Mouse (Mus musculus) CH12.LX (cell line): ENCODE results near the gene Igsf10. TPM values are rescaled to one million over a fixed set of nuclear protein-coding genes. Genes with fewer than 3 reads are reported as not detected.

Experiments
- DNase-seq: peaks from one replicate; pipeline ENCODE4 v3.0.0-alpha.2; 2013; ENCODE audit errors: extremely low read depth
- H3K27ac ChIP-seq: 2 replicates; pipeline ENCODE4 v1.5.1; 2012; ENCODE audit warnings: low read depth, mild to moderate bottlenecking, control low read depth, moderate library complexity; ENCODE audit not compliant: insufficient read depth
- H3K27me3 ChIP-seq: replicated peaks from 2 replicates; pipeline ENCODE3; 2012; ENCODE audit warnings: inconsistent platforms
- H3K36me3 ChIP-seq, 2 experiments: replicated peaks in 1 of 2; 2 replicates each; pipeline versions ENCODE3 to v1.6.1; 2012; ENCODE audit warnings: inconsistent platforms in 1 of 2, low read length in 1 of 2, mild to moderate bottlenecking in 1 of 2, mixed read lengths in 1 of 2, moderate library complexity in 1 of 2; ENCODE audit not compliant: control insufficient read depth in 1 of 2, insufficient read depth in 1 of 2
- H3K4me1 ChIP-seq, 2 experiments: 2 replicates each; pipeline ENCODE4 v1.6.1; 2012; ENCODE audit warnings: inconsistent platforms in 1 of 2, moderate library complexity in 1 of 2; ENCODE audit not compliant: insufficient read depth in 2 of 2, control insufficient read depth in 1 of 2
- H3K4me2 ChIP-seq: 2 replicates; pipeline ENCODE4 v1.6.1; 2012; ENCODE audit warnings: low read depth, mild to moderate bottlenecking, control low read depth; ENCODE audit not compliant: poor library complexity, insufficient read depth, severe bottlenecking
- H3K4me3 ChIP-seq, 3 experiments: fragments of 150-350 bp in 1 of 3; sonication (generic) in 1 of 3; replicated peaks in 1 of 3; 2 replicates each; pipeline versions ENCODE3 to v1.5.1; 2011 to 2012; ENCODE audit warnings: low read depth in 2 of 3, low read length in 2 of 3, mild to moderate bottlenecking in 2 of 3, moderate library complexity in 2 of 3, control low read depth in 1 of 3, improper control_type of control experiment in 1 of 3, inconsistent platforms in 1 of 3, mixed read lengths in 1 of 3; ENCODE audit not compliant: poor library complexity in 1 of 3
- H3K79me2 ChIP-seq: replicated peaks from 2 replicates; pipeline ENCODE4 v1.6.1; 2012; ENCODE audit warnings: mild to moderate bottlenecking, moderate library complexity; ENCODE audit not compliant: control insufficient read depth, poor library complexity, insufficient read depth, severe bottlenecking; ENCODE audit errors: extremely low read depth
- H3K9ac ChIP-seq: 2 replicates; pipeline ENCODE4 v1.6.1; 2012; ENCODE audit warnings: low read depth, mild to moderate bottlenecking, control low read depth, moderate library complexity; ENCODE audit not compliant: insufficient read depth
- H3K9me3 ChIP-seq: replicated peaks from 2 replicates; pipeline ENCODE3; 2012; ENCODE audit warnings: low read length, inconsistent platforms, mixed read lengths
- BHLHE40 ChIP-seq: IDR thresholded peaks from 2 replicates; pipeline ENCODE4 v1.6.1; 2011; ENCODE audit warnings: mild to moderate bottlenecking, low read depth, low read length, improper control_type of control experiment
- CHD2 ChIP-seq: IDR thresholded peaks from 2 replicates; pipeline ENCODE4 v1.6.1; 2011; ENCODE audit warnings: low read length, improper control_type of control experiment
- CTCF ChIP-seq, 2 experiments: IDR thresholded peaks in 1 of 2; conservative IDR thresholded peaks in 1 of 2; 2 replicates each; pipeline ENCODE4 v1.5.1; 2011 to 2012; ENCODE audit warnings: low read depth in 2 of 2, low read length in 2 of 2, improper control_type of control experiment in 1 of 2, inconsistent platforms in 1 of 2, mild to moderate bottlenecking in 1 of 2, moderate library complexity in 1 of 2
- EP300 ChIP-seq: IDR thresholded peaks from 2 replicates; pipeline ENCODE4 v1.6.1; 2011; ENCODE audit warnings: low read length, improper control_type of control experiment
- IRF4 ChIP-seq: IDR thresholded peaks from 2 replicates; pipeline ENCODE4 v1.6.1; 2014; ENCODE audit warnings: low read depth, mild to moderate bottlenecking, inconsistent platforms, low read length, improper control_type of control experiment
- JUND ChIP-seq: conservative IDR thresholded peaks from 2 replicates; pipeline ENCODE4 v1.6.1; 2011; ENCODE audit warnings: low read depth, low read length, improper control_type of control experiment
- MAX ChIP-seq: IDR thresholded peaks from 2 replicates; pipeline ENCODE4 v1.6.1; 2011; ENCODE audit warnings: low read length, improper control_type of control experiment
- MAZ ChIP-seq: IDR thresholded peaks from 2 replicates; pipeline ENCODE4 v1.6.1; 2012; ENCODE audit warnings: low read depth, mild to moderate bottlenecking, inconsistent platforms, low read length, improper control_type of control experiment, moderate library complexity
- MEF2A ChIP-seq: IDR thresholded peaks from 2 replicates; pipeline ENCODE4 v1.6.1; 2014; ENCODE audit warnings: low read depth, mild to moderate bottlenecking, inconsistent platforms, low read length, improper control_type of control experiment, borderline replicate concordance
- MXI1 ChIP-seq: IDR thresholded peaks from 2 replicates; pipeline ENCODE4 v1.6.1; 2011; ENCODE audit warnings: mild to moderate bottlenecking, low read depth, low read length, improper control_type of control experiment
- MYC ChIP-seq: IDR thresholded peaks from 2 replicates; pipeline ENCODE4 v1.6.1; 2011; ENCODE audit warnings: low read depth, mild to moderate bottlenecking, improper control_type of control experiment, low read length
- NELFE ChIP-seq: IDR thresholded peaks from 2 replicates; pipeline ENCODE4 v1.6.1; 2011; ENCODE audit warnings: low read depth, low read length, improper control_type of control experiment
- POLR2AphosphoS2 ChIP-seq: IDR thresholded peaks from 2 replicates; pipeline ENCODE4 v1.6.1; 2011; ENCODE audit warnings: low read depth, low read length, improper control_type of control experiment
- RCOR1 ChIP-seq: conservative IDR thresholded peaks from 2 replicates; pipeline ENCODE4 v1.6.1; 2012; ENCODE audit warnings: low read depth, mild to moderate bottlenecking, inconsistent platforms, low read length, improper control_type of control experiment
- SIN3A ChIP-seq: IDR thresholded peaks from 2 replicates; pipeline ENCODE4 v1.6.1; 2012; ENCODE audit warnings: low read length, improper control_type of control experiment, inconsistent platforms
- TBP ChIP-seq: conservative IDR thresholded peaks from 2 replicates; pipeline ENCODE4 v1.6.1; 2011; ENCODE audit warnings: low read depth, low read length, improper control_type of control experiment
- TCF12 ChIP-seq: IDR thresholded peaks from 2 replicates; pipeline ENCODE4 v1.6.1; 2014; ENCODE audit warnings: low read depth, mild to moderate bottlenecking, inconsistent platforms, low read length, improper control_type of control experiment
- USF2 ChIP-seq: conservative IDR thresholded peaks from 2 replicates; pipeline ENCODE4 v1.6.1; 2011; ENCODE audit warnings: low read depth, low read length, improper control_type of control experiment
- ZKSCAN1 ChIP-seq: IDR thresholded peaks from 2 replicates; pipeline ENCODE4 v1.6.1; 2012; ENCODE audit warnings: low read depth, inconsistent platforms, low read length, improper control_type of control experiment, borderline replicate concordance
- ZMIZ1 ChIP-seq: IDR thresholded peaks from 2 replicates; pipeline ENCODE4 v1.6.1; 2012; ENCODE audit warnings: low read depth, mild to moderate bottlenecking, inconsistent platforms, low read length, improper control_type of control experiment
- ZNF384 ChIP-seq: IDR thresholded peaks from 2 replicates; pipeline ENCODE4 v1.6.1; 2012; ENCODE audit warnings: low read depth, low read length, improper control_type of control experiment, inconsistent platforms
- dilution Hi-C: fragments of 300-500 bp; cut with MboI; formaldehyde crosslinking; loops from 2 replicates; pipeline ENCODE4 v1.14.3; 2020; ENCODE audit warnings: low sequenced_read_pairs; ENCODE audit not compliant: extremely low pct_unique_long_range_greater_than_20kb, extremely low pct_ligation_motif_present
- in situ Hi-C: fragments of 300-500 bp; cut with MboI; formaldehyde crosslinking; loops from 3 replicates; pipeline ENCODE4 v1.14.3; 2019; ENCODE audit warnings: low sequenced_read_pairs, low pct_ligation_motif_present, low pct_unique_long_range_greater_than_20kb, mixed read lengths
- polyA plus RNA-seq: library from polyadenylated mRNA; unstranded; fragments of >175 nt; gene quantifications from 2 replicates; pipeline ENCODE4 v1.2.1, GENCODE M21; 2012; ENCODE audit warnings: low read depth; ENCODE audit not compliant: insufficient read length
- total RNA-seq, 2 experiments: library from RNA; depleted of rRNA; stranded (reverse); fragments of 300-350 nt in 1 of 2; fragments of >200 nt in 1 of 2; gene quantifications; 2 replicates each; pipeline ENCODE4 v1.2.3; 2012 to 2014

The Igsf10 gene
- total and polyA plus RNA-seq, 3 experiments: not detected

- in situ Hi-C loops: no loop called here
These were observed 50.6 kb downstream of the Igsf10 start for GRCm38 (mm10) chr3:59293437-59294199.

DNA sequence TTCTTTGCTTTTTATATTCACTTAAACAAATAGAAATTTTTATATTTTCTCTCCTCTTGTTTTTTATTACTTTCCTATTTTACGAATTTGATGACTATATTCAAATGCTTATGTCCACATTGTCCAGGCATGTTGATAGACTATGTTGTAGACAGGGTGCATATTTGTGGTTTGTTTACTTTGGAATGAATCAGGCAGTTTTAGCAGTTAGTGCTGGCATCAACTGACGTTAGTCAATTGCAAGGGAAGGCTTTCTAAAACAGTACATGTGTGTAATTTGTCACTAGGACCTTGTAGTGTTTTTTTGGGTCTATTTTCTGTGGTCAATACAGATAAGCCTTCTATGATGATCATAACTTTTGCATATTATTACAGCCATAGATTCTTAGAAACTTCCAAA is 53.6 kb downstream of the Igsf10 start:
- H3K79me2 ChIP-seq: no peaks in the 10 kb centered on the region
- dilution Hi-C loops: no loop called here
- H3K27me3 ChIP-seq: no peaks in the 10 kb centered on the region
- DNase-seq: no peak
- no peak overlapping the region for H3K4me3 ChIP-seq
- no peak overlapping the region for H3K4me2 ChIP-seq
- in situ Hi-C loops: no loop called here
- H3K36me3 ChIP-seq: no peaks in the 10 kb centered on the region
- H3K4me1 ChIP-seq: peaks cover 0 to under 1% of the 10 kb centered on the region in 2 experiments; a peak in 1 of 4 replicates
- H3K27ac ChIP-seq: no peak overlapping the region
- H3K9ac ChIP-seq: no peak overlapping the region
- H3K9me3 ChIP-seq: no peaks in the 10 kb centered on the region
- no peak for TF ChIP-seq JUND
- TF ChIP-seq IRF4: no peak
- no peak for TF ChIP-seq MYC
- no peak for TF ChIP-seq CHD2
- TF ChIP-seq ZNF384: no peak
- no peak for TF ChIP-seq CTCF (conservative IDR thresholded peaks at IDR 0.05 in 1 of 2, IDR thresholded peaks at IDR 0.05 in 1 of 2; ENCODE audit: low read depth in 2 of 2, low read length in 2 of 2)
- TF ChIP-seq ZMIZ1: no peak
- TF ChIP-seq RCOR1: no peak
- no peak for TF ChIP-seq BHLHE40
- no peak for TF ChIP-seq EP300
- no peak for TF ChIP-seq TBP

More at GRCm38 (mm10) chr3:59293437-59294199, 50.6 kb downstream of the Igsf10 start:
- no peak for TF ChIP-seq MAZ
- no peak for TF ChIP-seq MAX
- TF ChIP-seq USF2: no peak
- no peak for TF ChIP-seq RCOR1
- no peak for TF ChIP-seq SIN3A
- no peak for TF ChIP-seq CHD2
- no peak for TF ChIP-seq ZMIZ1
- TF ChIP-seq MXI1: no peak
- TF ChIP-seq ZNF384: no peak
- no peak for TF ChIP-seq POLR2AphosphoS2
- TF ChIP-seq MEF2A: no peak
- TF ChIP-seq IRF4: no peak
- TF ChIP-seq ZKSCAN1: no peak
- no peak for TF ChIP-seq TCF12
- TF ChIP-seq NELFE: no peak
- Histone ChIP-seq H3K4me1 (peaks cover 4 to 15% of the 10 kb centered on the region in 2 experiments), H3K27ac (no peak overlapping the region), H3K9me3 (no peaks in the 10 kb centered on the region), H3K9ac (no peak overlapping the region), H3K4me2 (no peak overlapping the region), H3K79me2 (no peaks in the 10 kb centered on the region), H3K36me3 (peaks cover 0 to 1% of the 10 kb centered on the region in 2 experiments), H3K4me3 (no peak overlapping the region), H3K27me3 (no peaks in the 10 kb centered on the region)
- DNase-seq: no peak
- dilution Hi-C loops: no loop called here
